Mouse (Mus musculus): ENCODE measurements around the gene Sgca.

GRCm38 (mm10) chr11:94992754-94993606, 16.9 kb upstream of the Sgca start:
- TF ChIP-seq CTCF (IDR thresholded peaks at IDR 0.05; ENCODE audit: low read depth) (no peak), EP300 (IDR thresholded peaks at IDR 0.05; ENCODE audit: low read depth) (no peak)

Data from heart, postnatal 0 days (tissue).